In genomic region chr11:107394245-107394644, GRCm38 (mm10) we compare ENCODE assay signal across 12 mouse cellular contexts.
"Had no signal": no experiment of that assay in that cellular context is flagged by ENCODE, and none has a peak within 500 bp of the region (broad histone marks: within the 10 kb centered on the region; RNA-seq: fewer than 3 reads in every experiment).

No protein-coding gene starts in this region.

- DNase-seq: kidney, adult 11 months; liver; liver, embryonic 13.5 days; liver, postnatal 0 days; lung, postnatal 14 days; right cerebral cortex, postnatal 25 days had no signal

- H3K27me3 ChIP-seq: limb, embryonic 12.5 days; liver, embryonic 13.5 days; lung, embryonic 15.5 days; megakaryocyte, embryonic 14.5 days; midbrain, embryonic 15.5 days; stomach, embryonic 15.5 days had no signal

- ATAC-seq: liver, postnatal 0 days; midbrain, embryonic 15.5 days had no signal

- H3K27ac ChIP-seq: limb, embryonic 12.5 days; liver, embryonic 13.5 days; lung, embryonic 15.5 days; macrophage; midbrain, embryonic 15.5 days; stomach, embryonic 15.5 days had no signal

- H3K36me3 ChIP-seq: limb, embryonic 12.5 days; liver, embryonic 13.5 days; lung, embryonic 15.5 days; midbrain, embryonic 15.5 days; stomach, embryonic 15.5 days had no signal

- H3K4me3 ChIP-seq: limb, embryonic 12.5 days; liver, embryonic 13.5 days; lung, embryonic 15.5 days; megakaryocyte, embryonic 14.5 days; midbrain, embryonic 15.5 days; stomach, embryonic 15.5 days had no signal
